Mouse (Mus musculus): ENCODE measurements around the gene Igfbp5. TPM values are rescaled to one million over a fixed set of nuclear protein-coding genes. Genes with fewer than 3 reads are reported as not detected.

The Igfbp5 gene
- polyA plus RNA-seq, 1 experiment from 2014 or later: 122 TPM

DNA sequence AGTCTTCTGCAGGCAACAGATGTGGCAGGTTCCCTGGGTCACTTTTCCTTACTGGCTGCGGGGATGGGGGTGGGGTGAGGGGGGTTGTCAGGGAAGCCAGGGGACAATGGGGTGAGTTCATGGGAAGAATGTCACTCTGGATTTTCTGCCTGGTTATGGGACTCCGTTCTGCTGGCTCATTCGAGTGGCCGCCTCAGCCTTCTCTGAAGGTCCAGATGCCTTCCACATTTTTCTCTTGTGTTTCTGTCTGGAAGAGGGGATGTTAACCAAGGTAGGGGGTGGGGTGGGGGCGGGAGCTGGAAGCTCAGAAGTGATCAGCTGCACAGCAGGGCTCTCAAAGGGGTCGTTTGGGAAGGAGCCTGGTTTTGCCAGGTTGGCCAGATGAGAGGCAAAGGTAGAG, 48.2 kb downstream of the Igfbp5 start:
- Histone ChIP-seq H3K9ac (ENCODE audit: low read length) (peak overlapping the region; percentile 81), H3K27ac (ENCODE audit: low read length) (peak overlapping the region; percentile 12)
- ATAC-seq (ENCODE audit: insufficient read depth, low FRiP score): no peak

GRCm38 (mm10) chr1:72825921-72826320, 48.8 kb downstream of the Igfbp5 start:
- Histone ChIP-seq H3K4me2 (ENCODE audit: low read depth, low read length) (peak overlapping the region; percentile 94), H3K4me1 (ENCODE audit: control insufficient read depth, insufficient read depth, low read length) (peaks cover 13% of the 10 kb centered on the region), H3K9me3 (replicated peaks; ENCODE audit: control insufficient read depth, low read length) (no peaks in the 10 kb centered on the region), H3K27ac (ENCODE audit: low read length) (peak overlapping the region; percentile 12; the same call in 1 of the 2 replicates), H3K36me3 (ENCODE audit: control insufficient read depth, insufficient read depth, low read length) (no peaks in the 10 kb centered on the region), H3K4me3 (replicated peaks; ENCODE audit: low read length) (peak overlapping the region; percentile 69), H3K27me3 (ENCODE audit: control insufficient read depth, insufficient read depth, low read length) (no peaks in the 10 kb centered on the region), H3K9ac (ENCODE audit: low read length) (peak overlapping the region; percentile 81)
- ATAC-seq (ENCODE audit: insufficient read depth, low FRiP score): no peak
- WGBS: 35% methylated on average over 4 of the region's 4 CpGs

More for the DNA sequence above, 48.2 kb downstream of the Igfbp5 start:
- 9% methylated on average over 6 of the region's 6 CpGs for WGBS
- Histone ChIP-seq H3K36me3 (ENCODE audit: control insufficient read depth, insufficient read depth, low read length) (no peaks in the 10 kb centered on the region), H3K9me3 (replicated peaks; ENCODE audit: control insufficient read depth, low read length) (no peaks in the 10 kb centered on the region), H3K4me3 (replicated peaks; ENCODE audit: low read length) (peak overlapping the region; percentile 69), H3K4me2 (ENCODE audit: low read depth, low read length) (peak overlapping the region; percentile 94), H3K27me3 (ENCODE audit: control insufficient read depth, insufficient read depth, low read length) (no peaks in the 10 kb centered on the region), H3K4me1 (ENCODE audit: control insufficient read depth, insufficient read depth, low read length) (peaks cover 13% of the 10 kb centered on the region)

DNA sequence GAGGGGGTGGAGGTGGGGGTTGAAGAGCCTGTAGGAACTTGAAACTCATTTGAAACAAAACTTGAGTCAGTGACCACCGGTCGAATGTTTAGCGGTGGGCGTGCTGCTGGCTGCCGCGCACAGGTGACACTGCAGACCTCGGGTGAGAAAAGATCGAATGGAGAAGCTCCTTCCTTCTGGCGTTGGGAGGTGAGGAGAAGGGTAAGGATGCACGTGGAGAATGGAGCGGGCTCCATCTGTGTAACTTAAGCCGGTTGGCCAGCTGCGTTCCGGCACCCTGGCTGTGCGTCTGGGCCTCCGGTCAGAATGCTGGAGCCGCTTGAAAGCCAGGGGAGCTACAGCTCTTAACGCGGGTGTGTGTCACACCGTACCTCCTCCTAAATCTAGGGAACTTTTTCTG, 49.4 kb downstream of the Igfbp5 start:
- no peaks in the 10 kb centered on the region for H3K9me3 ChIP-seq (replicated peaks; ENCODE audit: control insufficient read depth, low read length)
- peak overlapping the region; percentile 94 for H3K4me2 ChIP-seq (ENCODE audit: low read depth, low read length)
- H3K27ac ChIP-seq (ENCODE audit: low read length): peak overlapping the region; percentile 76; the same call in 1 of the 2 replicates
- H3K36me3 ChIP-seq (ENCODE audit: control insufficient read depth, insufficient read depth, low read length): no peaks in the 10 kb centered on the region
- H3K4me1 ChIP-seq (ENCODE audit: control insufficient read depth, insufficient read depth, low read length): peaks cover 13% of the 10 kb centered on the region
- ATAC-seq (ENCODE audit: insufficient read depth, low FRiP score): no peak
- H3K27me3 ChIP-seq (ENCODE audit: control insufficient read depth, insufficient read depth, low read length): no peaks in the 10 kb centered on the region
- 2% methylated on average over 20 of the region's 20 CpGs for WGBS
- H3K9ac ChIP-seq (ENCODE audit: low read length): peak overlapping the region; percentile 81
- peak overlapping the region; percentile 69 for H3K4me3 ChIP-seq (replicated peaks; ENCODE audit: low read length)

DNA sequence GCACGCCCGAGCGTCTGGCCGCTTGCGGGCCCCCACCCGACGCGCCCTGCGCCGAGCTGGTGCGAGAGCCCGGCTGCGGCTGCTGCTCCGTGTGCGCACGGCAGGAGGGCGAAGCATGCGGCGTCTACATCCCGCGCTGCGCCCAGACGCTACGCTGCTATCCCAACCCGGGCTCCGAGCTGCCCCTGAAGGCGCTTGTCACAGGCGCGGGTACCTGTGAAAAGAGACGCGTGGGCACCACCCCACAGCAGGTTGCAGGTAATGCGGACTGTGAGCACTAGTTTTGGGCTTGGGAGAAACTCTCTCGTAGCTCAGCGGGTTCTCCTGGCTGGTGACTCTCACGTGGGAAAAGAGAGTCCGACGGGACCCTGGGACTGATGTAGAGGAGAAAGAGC, 50.0 kb downstream of the Igfbp5 start:
- no peaks in the 10 kb centered on the region for H3K9me3 ChIP-seq (replicated peaks; ENCODE audit: control insufficient read depth, low read length)
- H3K9ac ChIP-seq (ENCODE audit: low read length): peak overlapping the region; percentile 81
- H3K36me3 ChIP-seq (ENCODE audit: control insufficient read depth, insufficient read depth, low read length): no peaks in the 10 kb centered on the region
- H3K4me3 ChIP-seq (replicated peaks; ENCODE audit: low read length): peak overlapping the region; percentile 69
- WGBS: under 1% methylated on average over 37 of the region's 37 CpGs
- ATAC-seq (ENCODE audit: insufficient read depth, low FRiP score): peak; percentile 41; the same call in 1 of the 2 replicates
- peak overlapping the region; percentile 94 for H3K4me2 ChIP-seq (ENCODE audit: low read depth, low read length)
- H3K27ac ChIP-seq (ENCODE audit: low read length): peak overlapping the region; percentile 76
- no peaks in the 10 kb centered on the region for H3K27me3 ChIP-seq (ENCODE audit: control insufficient read depth, insufficient read depth, low read length)
- H3K4me1 ChIP-seq (ENCODE audit: control insufficient read depth, insufficient read depth, low read length): peaks cover 13% of the 10 kb centered on the region

DNA sequence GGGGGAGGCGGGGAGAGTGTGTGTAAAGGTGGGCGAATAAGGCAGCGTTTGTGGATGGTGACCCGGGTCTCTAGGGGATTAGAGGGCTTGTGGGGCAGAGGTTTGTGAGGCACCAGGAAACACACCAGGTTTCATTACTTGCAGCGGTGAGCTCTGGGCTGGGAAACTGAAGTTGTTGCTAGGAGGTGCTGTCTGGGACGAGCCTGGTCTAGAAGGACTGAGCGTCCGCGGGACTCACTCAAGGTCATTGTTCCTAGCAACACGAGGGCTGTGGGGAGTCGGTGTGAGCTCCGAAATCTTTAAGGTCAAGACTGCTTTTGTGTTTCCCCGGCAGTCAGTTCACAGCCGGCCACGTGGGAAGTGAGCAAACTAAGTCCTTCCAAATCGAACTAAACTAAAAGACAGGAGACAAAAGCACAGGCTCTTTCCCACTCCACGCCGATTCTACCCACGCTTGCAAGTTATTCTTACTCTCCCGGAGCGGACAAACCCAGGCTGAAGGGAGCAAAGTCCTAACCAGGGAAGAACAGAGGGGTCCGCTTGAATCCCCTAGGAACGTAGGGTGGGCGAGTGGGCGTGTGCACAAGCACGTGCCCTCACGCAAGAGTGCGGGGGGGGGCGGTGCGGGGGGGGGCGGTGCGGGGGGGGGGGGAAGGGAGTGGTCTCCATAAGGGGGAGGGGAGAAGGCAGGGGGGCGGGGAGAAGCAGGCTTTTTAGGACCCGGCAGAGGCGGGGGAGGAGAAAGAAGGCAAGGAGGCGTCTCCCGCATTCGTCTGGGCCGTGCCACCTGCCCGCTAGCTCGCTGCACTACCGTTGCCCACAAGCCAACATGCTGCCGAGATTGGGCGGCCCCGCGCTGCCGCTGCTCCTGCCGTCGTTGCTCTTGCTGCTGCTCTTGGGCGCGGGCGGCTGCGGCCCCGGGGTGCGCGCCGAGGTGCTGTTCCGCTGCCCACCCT, 50.7 kb downstream of the Igfbp5 start, which contains the start of gene Igfbp2:
Igfbp2 (plus strand) TSS at position 753 of the 956 bp plus-strand sequence.
- peak; percentile 59; the same call in 1 of the 2 replicates for ATAC-seq (ENCODE audit: insufficient read depth, low FRiP score)
- Histone ChIP-seq H3K4me2 (ENCODE audit: low read depth, low read length) (peak within 1 kb of the TSS; percentile 94), H3K36me3 (ENCODE audit: control insufficient read depth, insufficient read depth, low read length) (no peaks in the 10 kb centered on the region), H3K27ac (ENCODE audit: low read length) (peak within 1 kb of the TSS; percentile 76), H3K4me3 (replicated peaks; ENCODE audit: low read length) (peak within 1 kb of the TSS; percentile 69), H3K4me1 (ENCODE audit: control insufficient read depth, insufficient read depth, low read length) (peaks cover 13% of the 10 kb centered on the region), H3K27me3 (ENCODE audit: control insufficient read depth, insufficient read depth, low read length) (no peaks in the 10 kb centered on the region), H3K9ac (ENCODE audit: low read length) (peak within 1 kb of the TSS; percentile 81), H3K9me3 (replicated peaks; ENCODE audit: control insufficient read depth, low read length) (no peaks in the 10 kb centered on the region)
- 2% methylated on average over 48 of the region's 58 CpGs for WGBS

GRCm38 (mm10) chr1:72822893-72823292, 51.8 kb downstream of the Igfbp5 start:
- Histone ChIP-seq H3K27me3 (ENCODE audit: control insufficient read depth, insufficient read depth, low read length) (no peaks in the 10 kb centered on the region), H3K9me3 (replicated peaks; ENCODE audit: control insufficient read depth, low read length) (no peaks in the 10 kb centered on the region), H3K4me2 (ENCODE audit: low read depth, low read length) (no peak overlapping the region), H3K36me3 (ENCODE audit: control insufficient read depth, insufficient read depth, low read length) (no peaks in the 10 kb centered on the region), H3K9ac (ENCODE audit: low read length) (no peak overlapping the region), H3K4me3 (replicated peaks; ENCODE audit: low read length) (no peak overlapping the region), H3K4me1 (ENCODE audit: control insufficient read depth, insufficient read depth, low read length) (peaks cover 13% of the 10 kb centered on the region), H3K27ac (ENCODE audit: low read length) (no peak overlapping the region)
- 69% methylated on average over 10 of the region's 10 CpGs for WGBS
- ATAC-seq (ENCODE audit: insufficient read depth, low FRiP score): no peak

DNA sequence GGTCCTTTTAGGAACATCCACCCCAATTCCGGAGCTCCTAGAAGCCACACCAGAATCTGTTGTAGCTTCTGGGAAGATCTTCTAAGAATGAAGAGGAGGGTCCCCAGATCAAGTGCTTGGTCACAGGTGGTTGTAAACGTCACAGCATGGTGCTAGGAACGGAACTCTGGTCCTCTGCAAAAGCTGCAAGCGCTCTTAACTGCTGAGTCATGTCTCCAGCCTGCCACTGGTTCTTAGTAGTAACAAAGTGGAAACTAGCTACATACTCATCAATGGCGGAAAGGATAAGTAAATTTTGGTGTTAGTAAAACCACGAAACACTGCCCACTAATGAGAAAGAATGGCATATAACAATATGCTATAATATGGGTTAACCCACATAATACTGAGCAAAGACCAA, 54.7 kb downstream of the Igfbp5 start:
- H3K4me2 ChIP-seq (ENCODE audit: low read depth, low read length): no peak overlapping the region
- H3K4me3 ChIP-seq (replicated peaks; ENCODE audit: low read length): no peak overlapping the region
- H3K27me3 ChIP-seq (ENCODE audit: control insufficient read depth, insufficient read depth, low read length): no peaks in the 10 kb centered on the region
- H3K4me1 ChIP-seq (ENCODE audit: control insufficient read depth, insufficient read depth, low read length): no peaks in the 10 kb centered on the region; the same call in 1 of the 2 replicates
- no peak for ATAC-seq (ENCODE audit: insufficient read depth, low FRiP score)
- no peaks in the 10 kb centered on the region for H3K36me3 ChIP-seq (ENCODE audit: control insufficient read depth, insufficient read depth, low read length)
- H3K9ac ChIP-seq (ENCODE audit: low read length): no peak overlapping the region
- no peak overlapping the region for H3K27ac ChIP-seq (ENCODE audit: low read length)
- H3K9me3 ChIP-seq (replicated peaks; ENCODE audit: control insufficient read depth, low read length): no peaks in the 10 kb centered on the region
- 91% methylated on average over 6 of the region's 6 CpGs for WGBS

DNA sequence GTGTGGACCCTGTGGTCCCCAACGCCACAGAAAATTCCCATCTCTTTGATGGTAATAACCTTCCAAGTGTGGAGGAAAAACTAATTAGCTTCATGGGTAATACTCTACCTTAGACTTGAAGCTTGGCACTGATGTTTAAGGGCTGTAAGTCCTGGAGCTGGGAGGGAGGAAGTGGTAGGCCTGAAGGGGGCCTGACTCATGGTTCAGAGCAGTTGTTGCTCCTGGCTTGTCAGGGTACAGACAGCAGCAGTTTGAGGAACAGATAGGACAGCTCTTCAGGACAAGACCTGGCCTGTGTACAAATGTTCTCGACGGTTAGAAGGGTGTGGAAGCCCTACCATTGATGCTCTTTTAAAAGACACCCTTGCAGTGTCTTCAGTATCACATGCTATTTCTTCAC, 59.1 kb downstream of the Igfbp5 start:
- Histone ChIP-seq H3K4me1 (ENCODE audit: control insufficient read depth, insufficient read depth, low read length) (peaks cover 10% of the 10 kb centered on the region), H3K4me3 (replicated peaks; ENCODE audit: low read length) (no peak overlapping the region), H3K9ac (ENCODE audit: low read length) (no peak overlapping the region), H3K4me2 (ENCODE audit: low read depth, low read length) (no peak overlapping the region), H3K9me3 (replicated peaks; ENCODE audit: control insufficient read depth, low read length) (peaks cover 5% of the 10 kb centered on the region; the same call in 1 of the 2 replicates), H3K36me3 (ENCODE audit: control insufficient read depth, insufficient read depth, low read length) (no peaks in the 10 kb centered on the region), H3K27ac (ENCODE audit: low read length) (no peak overlapping the region), H3K27me3 (ENCODE audit: control insufficient read depth, insufficient read depth, low read length) (no peaks in the 10 kb centered on the region)
- 70% methylated on average over 3 of the region's 3 CpGs for WGBS
- no peak for ATAC-seq (ENCODE audit: insufficient read depth, low FRiP score)

- no peak overlapping the region for H3K27ac ChIP-seq (ENCODE audit: low read length)
- 52% methylated on average over 5 of the region's 5 CpGs for WGBS
Measured at GRCm38 (mm10) chr1:72815184-72815583, 59.5 kb downstream of the Igfbp5 start.

More at GRCm38 (mm10) chr1:72815184-72815583, 59.5 kb downstream of the Igfbp5 start:
- Histone ChIP-seq H3K9me3 (replicated peaks; ENCODE audit: control insufficient read depth, low read length) (peaks cover 5% of the 10 kb centered on the region; the same call in 1 of the 2 replicates), H3K36me3 (ENCODE audit: control insufficient read depth, insufficient read depth, low read length) (no peaks in the 10 kb centered on the region), H3K9ac (ENCODE audit: low read length) (no peak overlapping the region), H3K4me2 (ENCODE audit: low read depth, low read length) (no peak overlapping the region), H3K4me1 (ENCODE audit: control insufficient read depth, insufficient read depth, low read length) (peaks cover 10% of the 10 kb centered on the region), H3K27me3 (ENCODE audit: control insufficient read depth, insufficient read depth, low read length) (no peaks in the 10 kb centered on the region), H3K4me3 (replicated peaks; ENCODE audit: low read length) (no peak overlapping the region)
- peak; percentile 21; the same call in 1 of the 2 replicates for ATAC-seq (ENCODE audit: insufficient read depth, low FRiP score)
